Mouse (Mus musculus) heart, postnatal 14 days (tissue): ENCODE data around the gene Rcbtb2. TPM values are rescaled to one million over a fixed set of nuclear protein-coding genes. Genes with fewer than 3 reads are reported as not detected.
"Not testable (repeated sequence)": the region's sequence is repeated elsewhere in the genome, so short reads cannot be mapped to it uniquely, and the experiment has no call there.

Source experiments
- DNase-seq, 2 experiments: peaks; one replicate each; pipeline ENCODE4 v3.0.0; 2021 to 2022
- intact Hi-C: fragments of 180-260 bp; cut with DNase I; formaldehyde crosslinking; loops from one replicate; pipeline ENCODE4 v1.15.1; 2025
- total RNA-seq, 2 experiments: library from RNA; stranded (reverse); gene quantifications; 2 replicates each; pipeline ENCODE4 v1.2.3; 2021

Rcbtb2 gene
- total RNA-seq, 2 experiments from 2014 or later, result 29.3 to 29.4 TPM

- intact Hi-C loops, result no loop called here
- no peak for DNase-seq
These were observed 10.5 kb upstream of the Rcbtb2 start for GRCm38 (mm10) chr14:73112186-73112840.

- intact Hi-C loops, result loop anchor here (5.0 kb wide), 1 partner anchor 142 kb away; no protein-coding TSS in a partner anchor
- not testable (repeated sequence) for DNase-seq
These were observed 7.9 kb upstream of the Rcbtb2 start for GRCm38 (mm10) chr14:73114952-73115351.

GRCm38 (mm10) chr14:73116301-73116700, 6.5 kb upstream of the Rcbtb2 start:
- DNase-seq, result no peak
- intact Hi-C loops, result loop anchor here (2.0 to 5.0 kb wide), 2 partner anchors 26 to 141 kb away; no protein-coding TSS in a partner anchor

- intact Hi-C loops, result loop anchor here (2.0 to 5.0 kb wide), 2 partner anchors 26 to 140 kb away; no protein-coding TSS in a partner anchor
- peak; percentile 36 to 45 for DNase-seq
These were observed 5.9 kb upstream of the Rcbtb2 start for GRCm38 (mm10) chr14:73116938-73117337.

- intact Hi-C loops, result loop anchor here (2.0 to 5.0 kb wide), 2 partner anchors 25 to 140 kb away; no protein-coding TSS in a partner anchor
- DNase-seq, result no peak
These were observed 5.1 kb upstream of the Rcbtb2 start for GRCm38 (mm10) chr14:73117411-73118392.

- intact Hi-C loops, result loop anchor here (5.0 kb wide), 1 partner anchor 139 kb away; no protein-coding TSS in a partner anchor
- DNase-seq, result no peak
These were observed 4.1 kb upstream of the Rcbtb2 start for GRCm38 (mm10) chr14:73118482-73119347.

GRCm38 (mm10) chr14:73119459-73119858, 3.4 kb upstream of the Rcbtb2 start:
- no peak for DNase-seq
- intact Hi-C loops, result loop anchor here (5.0 kb wide), 1 partner anchor 138 kb away; no protein-coding TSS in a partner anchor

GRCm38 (mm10) chr14:73119966-73120365, 2.9 kb upstream of the Rcbtb2 start:
- no peak for DNase-seq
- intact Hi-C loops, result loop anchor here (5.0 kb wide), 1 partner anchor 137 kb away; no protein-coding TSS in a partner anchor

GRCm38 (mm10) chr14:73122211-73122922, 470 bp upstream of the Rcbtb2 start:
- no peak for DNase-seq
- intact Hi-C loops, result no loop called here

- DNase-seq, result no peak
These were observed 544 bp downstream of the Rcbtb2 start for GRCm38 (mm10) chr14:73123381-73123780.

GRCm38 (mm10) chr14:73123786-73124185, 949 bp downstream of the Rcbtb2 start:
- intact Hi-C loops, result no loop called here
- DNase-seq, result no peak

More at GRCm38 (mm10) chr14:73123381-73123780, 544 bp downstream of the Rcbtb2 start:
- intact Hi-C loops, result no loop called here

- DNase-seq, result no peak
- intact Hi-C loops, result no loop called here
These were observed 7.7 kb downstream of the Rcbtb2 start for GRCm38 (mm10) chr14:73130519-73130918.

GRCm38 (mm10) chr14:73131856-73132410, 9.1 kb downstream of the Rcbtb2 start:
- no peak for DNase-seq

GRCm38 (mm10) chr14:73132731-73133130, 9.9 kb downstream of the Rcbtb2 start:
- intact Hi-C loops, result no loop called here
- DNase-seq, result peak in 1 of 2 experiments; percentile 40

More at GRCm38 (mm10) chr14:73131856-73132410, 9.1 kb downstream of the Rcbtb2 start:
- intact Hi-C loops, result no loop called here

- DNase-seq, result no peak
- intact Hi-C loops, result no loop called here
These were observed 14.4 kb downstream of the Rcbtb2 start for GRCm38 (mm10) chr14:73137234-73137633.

GRCm38 (mm10) chr14:73138483-73138882, 15.6 kb downstream of the Rcbtb2 start:
- DNase-seq, result no peak
- intact Hi-C loops, result no loop called here

GRCm38 (mm10) chr14:73139866-73140265, 17.0 kb downstream of the Rcbtb2 start:
- intact Hi-C loops, result no loop called here

GRCm38 (mm10) chr14:73141800-73142199, 19.0 kb downstream of the Rcbtb2 start:
- intact Hi-C loops, result loop anchor here (2.0 kb wide), 2 partner anchors 25 to 97 kb away; no protein-coding TSS in a partner anchor
- DNase-seq, result no peak

More at GRCm38 (mm10) chr14:73139866-73140265, 17.0 kb downstream of the Rcbtb2 start:
- no peak for DNase-seq
